Mouse (Mus musculus) myocyte (in vitro differentiated cells): ENCODE measurements at regions not wholly inside any gene's neighbourhood (a gene's known extent, or its start where the extent isn't known, plus 50 kb on each side); places are given as distances from the start of the nearest gene placed in this dataset.

Experiments used
- MAX ChIP-seq: IDR thresholded peaks from one replicate; pipeline ENCODE4 v1.6.1; 2011; ENCODE audit warnings: low read depth, mild to moderate bottlenecking, control low read depth
- POLR2A ChIP-seq: IDR thresholded peaks from one replicate; pipeline ENCODE4 v1.6.1; 2011; ENCODE audit warnings: low read depth, mild to moderate bottlenecking, control low read depth, moderate library complexity; ENCODE audit not compliant: insufficient read length

GRCm38 (mm10) chr12:77084744-77085143 lies 122.7 kb upstream of the Max start:
- no peak for TF ChIP-seq POLR2A
- TF ChIP-seq MAX = no peak
